Mouse (Mus musculus) small intestine, adult 2 months (tissue): ENCODE results near the gene Pi4k2a. TPM values are rescaled to one million over a fixed set of nuclear protein-coding genes. Genes with fewer than 3 reads are reported as not detected.
A peak's percentile ranks its signal among the peaks of the same experiment; 100 is the strongest.

Experiments
- H3K27ac ChIP-seq: fragments of 200-500 bp; 2 replicates; pipeline ENCODE4 v1.5.1; 2012; ENCODE audit warnings: low read depth, low read length, control low read depth, inconsistent platforms; ENCODE audit not compliant: insufficient read depth
- H3K27me3 ChIP-seq: fragments of 200-500 bp; 2 replicates; pipeline ENCODE4 v1.6.1; 2012; ENCODE audit warnings: mild to moderate bottlenecking, moderate library complexity, low read length, inconsistent platforms; ENCODE audit not compliant: control insufficient read depth, insufficient read depth
- H3K36me3 ChIP-seq: fragments of 200-500 bp; 2 replicates; pipeline ENCODE4 v1.6.1; 2012; ENCODE audit warnings: mild to moderate bottlenecking, low read length, control low read depth, inconsistent platforms; ENCODE audit not compliant: control insufficient read depth, insufficient read depth
- H3K4me1 ChIP-seq: fragments of 200-500 bp; 2 replicates; pipeline ENCODE4 v1.6.1; 2012; ENCODE audit warnings: low read length, inconsistent platforms, mixed read lengths; ENCODE audit not compliant: control insufficient read depth, insufficient read depth, insufficient read length
- H3K4me3 ChIP-seq: fragments of 200-500 bp; 2 replicates; pipeline ENCODE4 v1.5.1; 2012; ENCODE audit warnings: low read depth, mild to moderate bottlenecking, control low read depth, inconsistent platforms, low read length, moderate library complexity
- CTCF ChIP-seq: fragments of 200-500 bp; IDR thresholded peaks from 2 replicates; pipeline ENCODE4 v1.5.1; 2012; ENCODE audit warnings: low read depth, mild to moderate bottlenecking, control low read depth, inconsistent platforms, low read length, moderate library complexity, mixed read lengths; ENCODE audit not compliant: insufficient replicate concordance, insufficient read length; ENCODE audit errors: extremely low read depth
- POLR2A ChIP-seq: fragments of 200-500 bp; IDR thresholded peaks from 2 replicates; pipeline ENCODE4 v1.6.1; 2012; ENCODE audit warnings: low read depth, mild to moderate bottlenecking, control low read depth, inconsistent platforms, low read length, moderate library complexity
- WGBS: fragments of 180-500 bp; shearing (Covaris S2); methylation state at CpG from one replicate; pipeline ENCODE4 v1.1.7; 2018; 5-methylcytosine and 5-hydroxymethylcytosine counted together
- polyA plus RNA-seq: library from polyadenylated mRNA; depleted of rRNA; stranded (reverse); fragments of >200 nt; gene quantifications from 2 replicates; pipeline ENCODE4 v1.2.3, GENCODE M21; 2012; rRNA removed

Gene Pi4k2a
- polyA plus RNA-seq = 12.8 and 33.2 TPM in 2 replicates

- peaks cover 15% of the 10 kb centered on the region for H3K4me1 ChIP-seq
- H3K4me3 ChIP-seq = peak within 1 kb of the TSS; percentile 80
- peak; percentile 54; the same call in 1 of the 2 replicates for TF ChIP-seq POLR2A
- no peak for TF ChIP-seq CTCF
- H3K27me3 ChIP-seq = 0 out of 2 replicates have a peak, but pooled peaks cover 4% of the 10 kb centered on the region
- peak within 1 kb of the TSS; percentile 93 for H3K27ac ChIP-seq
- WGBS = under 1% methylated on average over 55 of the region's 55 CpGs
- H3K36me3 ChIP-seq = peaks cover 4% of the 10 kb centered on the region
Observed at GRCm38 (mm10) chr19:42089748-42090595, at the start of gene Pi4k2a. TSS of gene Pi4k2a (plus strand) at chr19:42090470.

- Histone ChIP-seq H3K36me3 (no peaks in the 10 kb centered on the region), H3K27ac (no peak overlapping the region), H3K4me1 (peaks cover 4% of the 10 kb centered on the region; the same call in 1 of the 2 replicates), H3K27me3 (no peaks in the 10 kb centered on the region), H3K4me3 (no peak overlapping the region)
- WGBS = 95% methylated on average over 6 of the region's 6 CpGs
- TF ChIP-seq CTCF = no peak
- TF ChIP-seq POLR2A = no peak
Observed at GRCm38 (mm10) chr19:42043988-42044387, 46.3 kb upstream of the Pi4k2a start.

DNA sequence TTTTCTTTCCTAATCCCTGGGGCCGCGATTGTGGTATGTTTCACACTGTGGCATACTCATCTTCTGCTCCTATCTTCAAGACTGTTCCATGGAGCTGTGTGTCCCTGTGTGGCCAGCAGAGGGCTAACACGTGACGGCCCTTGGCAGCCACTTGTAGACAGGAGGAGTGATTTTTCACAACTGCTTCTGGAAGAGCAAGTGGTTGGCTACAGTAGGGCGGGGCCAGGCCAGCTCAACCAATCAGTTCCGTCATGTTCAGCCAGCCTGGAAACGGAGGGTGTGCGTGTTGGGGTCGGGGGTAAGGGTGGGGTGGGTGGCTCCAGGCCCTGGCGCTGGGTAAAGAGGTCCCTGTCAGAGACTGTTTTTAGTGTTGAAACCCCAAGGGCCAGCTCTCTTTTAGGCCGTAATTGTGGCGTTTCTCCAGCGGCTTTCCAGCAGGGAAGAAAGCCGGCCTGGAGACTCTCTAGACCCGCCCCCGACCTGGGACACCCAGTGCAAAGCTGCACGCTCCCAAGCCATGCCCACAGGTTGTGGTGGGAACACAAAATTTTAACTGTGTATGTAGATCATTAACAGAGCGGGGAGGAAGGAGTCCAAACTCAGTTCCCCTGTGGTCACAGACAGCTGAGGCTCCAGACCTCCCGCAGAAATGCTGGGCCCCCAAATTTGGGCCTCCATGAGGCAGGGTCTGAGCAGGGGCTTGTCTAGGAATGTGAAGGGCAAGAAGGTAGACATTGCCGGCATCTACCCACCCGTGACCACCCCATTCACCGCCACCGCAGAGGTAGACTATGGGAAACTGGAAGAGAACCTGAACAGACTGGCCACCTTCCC lies 44.8 kb upstream of the Pi4k2a start, which contains the start of gene Hoga1:
Hoga1 (plus strand) TSS at position 342 of the 834 bp plus-strand sequence.
- TF ChIP-seq CTCF (peak; percentile 78; the same call in 1 of the 2 replicates), POLR2A (0 out of 2 replicates have a peak, but pooled peaks have one; percentile 10)
- Histone ChIP-seq H3K36me3 (no peaks in the 10 kb centered on the region), H3K4me1 (peaks cover 4% of the 10 kb centered on the region; the same call in 1 of the 2 replicates), H3K27ac (no peak within 1 kb of the TSS), H3K27me3 (no peaks in the 10 kb centered on the region), H3K4me3 (peak within 1 kb of the TSS; percentile 63)
- WGBS = 13% methylated on average over 23 of the region's 23 CpGs

DNA sequence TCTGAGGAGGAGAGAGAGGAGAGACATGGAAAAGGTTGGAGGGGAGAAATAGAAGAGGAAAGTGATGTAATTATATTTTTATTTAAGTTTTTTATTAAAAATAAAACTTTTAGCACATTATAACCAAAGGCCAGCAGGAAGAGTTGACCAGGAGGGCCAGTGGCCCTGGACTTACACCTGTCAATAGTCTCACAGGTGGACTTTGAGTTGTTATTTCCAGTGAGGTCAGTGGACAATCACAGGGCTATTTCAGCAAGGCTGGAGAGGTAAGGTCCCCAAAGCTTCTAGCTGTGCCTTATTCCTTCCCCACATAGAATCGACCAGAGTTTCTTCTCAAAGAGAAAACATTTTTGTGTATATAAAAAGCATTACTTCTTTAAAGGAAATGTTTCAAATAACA lies 40.0 kb upstream of the Pi4k2a start:
- Histone ChIP-seq H3K27me3 (no peaks in the 10 kb centered on the region), H3K36me3 (no peaks in the 10 kb centered on the region), H3K4me1 (peaks cover 4% of the 10 kb centered on the region; the same call in 1 of the 2 replicates), H3K4me3 (no peak overlapping the region), H3K27ac (no peak overlapping the region)
- TF ChIP-seq CTCF (no peak), POLR2A (no peak)
- 80% methylated on average over 1 of the region's 1 CpGs for WGBS

DNA sequence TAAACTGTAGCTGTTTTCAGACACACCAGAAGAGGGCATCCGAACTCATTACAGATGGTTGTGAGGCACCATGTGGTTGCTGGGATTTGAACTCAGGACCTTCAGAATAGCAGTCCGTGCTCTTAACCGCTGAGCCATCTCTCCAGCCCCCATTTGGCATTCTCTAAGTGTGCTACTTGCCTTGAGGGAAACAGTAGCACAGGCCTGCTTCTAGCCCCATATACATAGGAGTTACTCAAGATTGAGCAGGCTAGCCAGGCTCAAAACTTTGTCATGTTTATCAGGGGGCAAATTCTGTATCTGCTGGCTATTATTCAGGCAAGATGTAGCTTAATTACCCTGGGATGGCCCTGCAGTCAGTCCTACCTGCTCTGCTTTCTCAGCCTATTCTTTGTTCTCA lies 38.9 kb upstream of the Pi4k2a start:
- TF ChIP-seq POLR2A (no peak), CTCF (no peak)
- Histone ChIP-seq H3K4me1 (no peaks in the 10 kb centered on the region), H3K27ac (no peak overlapping the region)

GRCm38 (mm10) chr19:42051948-42052347 lies 38.3 kb upstream of the Pi4k2a start, which contains the start of gene 4933411K16Rik:
TSS of gene 4933411K16Rik (plus strand) at chr19:42052248.
- no peak within 1 kb of the TSS for H3K27ac ChIP-seq
- WGBS = 81% methylated on average over 4 of the region's 4 CpGs
- TF ChIP-seq CTCF = no peak
- no peak for TF ChIP-seq POLR2A
- H3K4me1 ChIP-seq = no peaks in the 10 kb centered on the region
- no peaks in the 10 kb centered on the region for H3K36me3 ChIP-seq
- no peak within 1 kb of the TSS for H3K4me3 ChIP-seq
- H3K27me3 ChIP-seq = no peaks in the 10 kb centered on the region

More for the DNA sequence above, 38.9 kb upstream of the Pi4k2a start:
- WGBS = 92% methylated on average over 3 of the region's 3 CpGs
- no peaks in the 10 kb centered on the region for H3K27me3 ChIP-seq
- H3K4me3 ChIP-seq = no peak overlapping the region
- H3K36me3 ChIP-seq = no peaks in the 10 kb centered on the region
